Mouse (Mus musculus) right cerebral cortex, adult 18-20 months (tissue): ENCODE measurements around the gene Lrrc42.

Source experiments
- DNase-seq: peaks from one replicate; pipeline ENCODE4 v3.0.0; 2022; ENCODE audit warnings: mixed read lengths

Lrrc42 gene

DNA sequence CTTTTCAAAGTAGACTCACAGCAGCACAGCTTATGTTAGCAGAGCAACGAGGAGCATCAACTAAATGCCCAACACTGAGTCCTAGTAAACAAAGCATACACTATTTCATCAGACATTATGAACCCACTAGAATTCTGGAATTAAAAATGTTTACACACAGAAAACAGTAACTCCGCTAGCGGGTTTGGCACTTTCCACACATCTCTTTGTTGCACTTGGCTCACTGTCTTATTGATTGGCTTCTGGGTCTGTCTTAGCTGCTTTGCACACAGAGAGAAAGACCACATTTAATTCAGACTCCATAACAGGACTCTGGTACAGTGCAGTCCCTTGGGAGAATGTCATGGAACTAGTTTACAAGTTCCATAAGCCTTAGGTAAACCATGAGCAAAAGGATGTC is 5.3 kb downstream of the Lrrc42 start:
- no peak for DNase-seq

- no peak for DNase-seq
Observed at GRCm38 (mm10) chr4:107247110-107247509, 6.2 kb downstream of the Lrrc42 start.

- DNase-seq = no peak
Observed at GRCm38 (mm10) chr4:107246040-107246439, 7.3 kb downstream of the Lrrc42 start.

- no peak for DNase-seq
Observed at GRCm38 (mm10) chr4:107245368-107245767, 8.0 kb downstream of the Lrrc42 start.

DNA sequence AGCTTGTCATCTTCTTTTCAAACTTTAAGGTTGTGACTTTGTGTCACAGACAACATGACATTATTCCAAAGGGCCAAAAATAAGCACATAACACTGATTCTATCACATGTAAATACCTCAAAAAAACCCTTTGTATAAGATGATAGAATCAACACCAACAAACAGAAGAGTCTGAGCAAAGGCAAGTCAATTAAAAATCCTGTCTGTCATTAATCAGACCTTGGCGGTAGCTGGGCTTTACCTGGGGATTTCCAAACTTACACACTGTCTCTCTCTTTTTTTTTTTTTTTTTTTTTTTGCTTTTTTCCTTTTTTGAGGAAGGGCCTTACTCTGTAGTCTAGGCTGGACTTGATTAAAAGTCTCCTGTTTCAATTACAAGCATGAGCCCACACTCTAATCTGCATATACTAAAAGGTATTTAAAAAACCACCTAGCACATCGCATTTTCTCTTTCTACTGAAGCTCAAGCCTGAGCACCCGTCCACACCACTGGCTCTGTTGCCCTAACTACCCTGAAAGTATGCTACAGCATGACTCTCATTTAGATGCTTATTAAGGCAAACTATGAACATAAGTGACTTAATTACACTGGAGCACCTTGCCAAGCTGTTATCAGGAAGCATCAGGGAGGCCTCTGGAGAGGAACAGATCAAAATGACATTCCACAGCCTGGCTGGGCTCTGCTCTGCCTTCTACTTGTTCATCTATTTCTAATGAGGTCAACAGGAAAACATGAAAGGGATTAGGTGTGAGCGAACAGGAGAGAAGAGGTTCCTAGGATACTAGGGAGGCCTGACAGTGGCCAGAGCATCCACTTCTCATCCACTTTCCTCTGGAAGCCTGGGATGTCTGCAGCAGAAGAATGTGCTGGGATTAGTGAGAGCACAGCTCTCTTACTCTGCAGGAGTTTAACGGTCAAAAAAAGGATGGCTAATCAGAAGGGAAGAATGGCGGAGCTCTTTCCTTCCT is 9.7 kb downstream of the Lrrc42 start:
- DNase-seq = no peak

- no peak for DNase-seq
Observed at GRCm38 (mm10) chr4:107240196-107240595, 13.1 kb downstream of the Lrrc42 start.

- DNase-seq = no peak
Observed at GRCm38 (mm10) chr4:107238253-107238652, 15.1 kb downstream of the Lrrc42 start.

DNA sequence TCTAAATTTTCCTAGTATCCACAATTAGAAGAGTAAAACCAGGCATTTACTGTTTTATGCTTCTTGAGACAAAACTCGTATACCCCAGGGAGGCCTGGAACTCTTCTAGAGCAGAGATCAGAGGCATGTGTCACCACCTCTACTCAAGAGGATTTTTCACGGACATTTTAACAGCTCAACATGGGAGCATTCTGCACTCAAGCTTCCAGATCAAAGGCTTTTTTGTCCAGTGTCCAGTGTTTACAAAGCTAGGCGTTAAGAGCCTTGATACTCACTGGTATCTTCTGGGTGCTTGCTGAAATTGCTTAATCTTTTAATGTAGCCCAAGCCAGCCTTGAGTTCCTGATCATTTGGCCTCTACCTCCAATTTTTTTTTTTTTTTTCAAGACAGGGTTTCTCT is 21.1 kb downstream of the Lrrc42 start:
- DNase-seq = no peak

- no peak for DNase-seq
Observed at GRCm38 (mm10) chr4:107226313-107226712, 27.0 kb downstream of the Lrrc42 start.

DNA sequence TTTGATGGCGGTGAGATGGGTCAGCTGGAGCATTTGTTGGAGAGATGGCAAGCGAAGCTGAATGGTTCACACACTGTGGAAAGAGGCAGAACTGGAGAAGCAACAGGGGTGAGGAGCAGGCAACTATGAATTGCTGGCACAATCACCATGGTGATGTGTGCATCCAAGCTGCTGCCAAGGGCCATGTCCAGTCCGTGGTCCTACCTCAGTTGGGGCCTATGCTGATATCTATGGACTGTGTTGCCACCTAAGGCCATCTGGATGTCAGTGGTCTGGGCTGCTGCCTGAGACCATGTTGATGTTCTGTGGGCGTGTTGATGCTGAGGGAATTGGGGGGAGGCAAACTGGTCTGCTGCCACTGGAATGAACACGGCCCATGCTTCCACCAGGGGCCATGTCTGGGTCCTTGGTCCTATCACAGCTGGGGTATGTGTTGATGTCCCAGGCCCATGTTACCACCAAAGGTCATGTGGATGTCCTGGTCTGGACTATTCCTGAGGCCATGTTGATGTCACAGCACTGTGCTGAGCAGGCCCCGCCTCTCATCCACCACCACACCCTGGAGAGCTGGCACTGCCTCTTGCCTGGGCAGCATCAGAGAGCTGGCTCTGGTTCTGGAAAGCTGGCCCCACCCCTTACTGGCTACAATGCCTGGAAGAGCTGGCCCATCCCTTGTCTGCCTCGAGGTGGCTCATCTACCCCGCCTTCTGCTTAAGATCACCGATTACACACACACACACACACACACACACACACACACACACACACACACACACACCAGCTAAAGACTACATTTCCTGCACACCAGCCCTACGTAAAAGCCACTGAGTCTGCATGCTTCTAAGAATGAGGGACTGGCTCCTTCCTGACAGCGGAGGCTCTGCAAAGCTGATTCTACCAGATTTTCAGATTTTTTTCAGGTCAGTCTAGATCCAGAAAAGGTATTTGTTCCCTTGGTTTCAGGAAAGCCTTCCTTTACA is 29.8 kb downstream of the Lrrc42 start:
- DNase-seq = no peak

DNA sequence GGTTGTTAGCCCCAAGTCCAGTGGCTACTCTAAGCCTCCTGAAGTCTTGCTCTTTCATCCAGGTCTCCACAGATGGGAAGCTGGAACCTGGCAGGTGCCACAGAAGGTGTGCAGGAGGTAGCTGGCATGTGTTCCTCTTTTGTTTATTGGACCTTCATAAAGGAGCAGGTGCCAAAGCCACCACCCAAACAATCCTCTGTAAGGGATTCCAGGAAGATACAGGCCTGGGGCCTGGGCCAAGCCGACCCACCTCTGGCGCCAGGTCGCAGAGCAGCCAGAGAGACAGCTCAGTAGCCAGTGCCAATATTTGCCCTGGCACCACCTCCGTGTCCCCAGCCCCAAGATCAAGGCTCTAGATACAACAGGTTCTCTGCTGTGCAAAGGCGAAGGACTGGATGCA is 31.8 kb downstream of the Lrrc42 start:
- DNase-seq = no peak

DNA sequence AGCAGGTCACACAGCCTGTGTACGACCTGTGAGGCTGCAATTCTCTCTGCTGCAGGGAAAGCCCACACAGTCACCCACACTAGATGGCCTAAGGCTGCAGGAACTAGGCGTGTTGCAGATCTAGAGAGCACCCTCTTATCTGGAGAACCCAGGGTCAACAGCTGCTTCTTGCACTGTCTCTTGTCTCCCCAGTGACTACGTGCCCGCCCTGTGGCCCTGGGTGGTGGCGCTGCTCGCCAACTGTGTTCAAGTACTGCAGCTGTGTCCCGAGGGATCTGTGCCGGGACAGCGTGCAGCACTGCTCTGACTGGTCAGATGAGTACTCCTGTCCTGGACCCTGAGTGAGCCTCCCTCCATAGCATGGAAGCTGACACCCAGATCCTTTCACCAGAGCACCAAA is 35.8 kb downstream of the Lrrc42 start:
- no peak for DNase-seq

DNA sequence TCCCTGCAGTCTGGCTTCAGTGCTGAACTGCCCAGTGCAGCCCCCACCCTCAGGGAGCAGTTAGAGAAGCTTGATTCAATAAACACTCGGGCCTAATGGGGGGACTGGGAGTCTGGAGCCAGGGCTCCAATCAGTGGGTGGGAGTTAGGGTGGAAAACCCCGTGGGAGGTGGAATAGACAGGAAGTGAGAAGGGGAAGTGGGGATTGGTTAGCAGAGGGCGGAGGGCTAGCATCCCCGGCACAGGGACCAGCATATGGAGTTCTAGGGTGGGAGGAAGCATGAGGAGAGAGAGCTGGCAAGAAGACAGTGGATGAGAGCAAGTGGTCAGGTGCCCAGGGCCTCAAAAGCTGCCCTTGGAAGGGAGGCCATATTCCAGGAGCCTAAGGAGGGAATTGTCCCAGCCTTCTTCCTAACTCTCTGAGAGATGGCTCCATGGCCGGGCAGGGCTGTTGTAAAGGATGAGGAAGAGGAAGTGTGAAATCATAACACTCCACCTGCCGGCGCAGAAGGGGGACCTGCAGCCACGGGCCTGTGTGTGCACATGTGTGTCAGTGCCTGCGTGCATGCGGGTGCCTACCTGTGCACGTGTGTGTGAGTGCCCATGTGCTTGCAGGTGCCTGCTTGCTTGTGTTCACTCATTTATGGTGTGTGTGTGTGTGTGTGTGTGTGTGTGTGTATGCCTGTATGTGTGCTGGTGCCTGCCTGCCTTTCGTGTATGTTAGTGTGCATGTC is 39.9 kb downstream of the Lrrc42 start:
- DNase-seq = no peak

DNA sequence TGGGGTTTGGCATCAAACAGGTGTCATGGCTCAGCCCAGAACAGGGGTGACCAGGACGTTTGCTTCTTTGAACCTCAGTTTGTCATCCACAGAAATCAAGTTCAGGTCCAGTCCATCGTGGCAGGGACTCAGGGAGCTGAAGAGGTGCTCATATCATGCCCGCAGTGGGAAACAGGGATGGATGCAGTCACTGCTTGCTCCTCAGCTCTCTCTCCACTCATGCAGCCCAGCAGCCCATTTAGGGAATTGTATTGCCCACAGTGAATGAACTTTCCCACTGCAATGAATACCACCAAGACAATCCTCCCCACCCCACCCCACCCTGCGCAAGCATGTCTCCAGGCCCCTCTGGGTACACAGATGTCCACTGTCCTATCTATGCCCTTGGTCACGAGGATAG is 41.4 kb downstream of the Lrrc42 start:
- DNase-seq = no peak

DNA sequence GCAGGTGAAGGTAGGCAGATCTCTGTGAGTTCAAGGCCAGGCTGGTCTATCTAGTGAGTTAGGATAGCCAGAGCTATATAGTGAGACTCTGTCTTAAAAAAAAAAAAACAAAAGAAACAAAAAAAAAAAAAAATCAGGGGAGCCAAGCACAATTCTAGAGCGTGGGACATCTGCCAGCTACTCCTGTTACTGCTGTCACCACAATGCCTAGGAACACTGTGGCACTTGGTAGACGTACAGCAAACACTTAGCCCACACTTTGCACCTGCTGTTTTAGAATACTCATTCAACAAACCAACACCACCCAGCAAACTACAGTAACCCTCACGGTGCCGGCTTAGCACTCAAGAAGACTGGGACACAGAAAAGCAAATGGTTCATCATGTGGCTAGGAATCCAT is 41.9 kb downstream of the Lrrc42 start:
- peak; percentile 26 for DNase-seq

- no peak for DNase-seq
Observed at GRCm38 (mm10) chr4:107210483-107211097, 42.7 kb downstream of the Lrrc42 start.

DNA sequence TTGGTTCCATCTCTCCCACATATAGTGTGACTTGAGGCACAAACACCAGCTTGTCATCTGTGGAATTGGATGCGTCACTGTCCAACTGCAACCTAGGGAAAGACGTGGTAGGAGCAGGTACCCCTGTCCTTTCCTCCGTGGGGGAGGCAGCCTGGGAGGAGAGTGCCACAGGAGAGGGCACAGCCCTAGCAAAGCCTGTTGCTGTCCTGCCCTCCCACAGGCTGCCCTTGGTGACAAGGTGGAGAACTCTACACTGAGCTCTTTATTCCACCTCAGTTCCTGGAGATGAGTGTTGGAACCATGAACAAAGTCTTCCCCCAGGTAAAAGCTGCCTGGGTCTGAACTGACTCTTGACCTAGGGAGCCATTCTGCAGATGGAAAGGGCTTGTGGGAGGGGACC is 44.5 kb downstream of the Lrrc42 start, which contains the start of gene Ldlrad1:
Gene Ldlrad1 (plus strand): TSS at position 301 of the 400 bp plus-strand sequence.
- DNase-seq = no peak

DNA sequence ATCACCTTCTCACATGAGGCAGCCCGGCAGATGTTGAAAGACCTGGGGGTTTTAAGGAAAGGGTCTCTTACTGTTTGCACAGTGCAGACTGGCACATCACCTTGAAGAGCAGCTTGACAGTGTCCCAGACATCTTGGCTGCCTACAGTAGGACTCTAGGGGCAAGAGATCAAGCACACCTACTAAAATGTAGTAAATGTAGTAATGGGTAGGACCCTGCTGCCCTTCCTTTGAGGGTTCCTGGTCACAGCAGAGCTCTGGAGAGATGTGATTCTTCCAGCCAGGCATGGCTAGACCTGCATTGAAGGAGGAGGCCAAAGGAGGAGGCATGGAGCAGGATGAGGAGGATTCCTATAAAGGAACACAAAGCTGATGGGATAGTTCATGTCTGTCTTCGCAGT is 46.3 kb downstream of the Lrrc42 start:
- no peak for DNase-seq

DNA sequence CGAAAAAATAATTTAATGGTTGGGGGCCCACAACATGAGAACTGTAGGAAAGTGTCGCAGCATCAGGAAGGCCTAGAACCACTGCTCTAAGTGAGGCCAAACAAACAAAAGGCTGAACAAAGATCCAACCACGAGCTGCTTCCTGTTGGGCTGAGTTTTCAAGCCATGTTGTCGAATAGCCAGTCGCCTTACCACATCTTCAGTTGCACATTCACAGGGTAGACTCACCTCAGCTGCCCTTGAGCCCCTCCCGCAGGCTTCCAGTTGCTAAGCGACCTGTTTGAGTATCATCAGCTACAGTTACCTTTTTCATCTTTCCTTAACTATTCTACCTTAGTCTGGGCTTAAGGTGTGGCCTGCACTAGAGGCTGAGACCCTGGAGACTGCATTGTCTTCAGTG is 50.3 kb downstream of the Lrrc42 start:
- no peak for DNase-seq

GRCm38 (mm10) chr4:107201779-107202178 is 51.6 kb downstream of the Lrrc42 start:
- no peak for DNase-seq

- peak; percentile 18 for DNase-seq
Observed at GRCm38 (mm10) chr4:107198072-107198471, 55.3 kb downstream of the Lrrc42 start.

GRCm38 (mm10) chr4:107196454-107196853 is 56.9 kb downstream of the Lrrc42 start:
- no peak for DNase-seq
